Mouse (Mus musculus) c-Kit-positive CD71-positive TER-119-negative erythroid progenitor cells, embryonic 14.5 days (primary cell): ENCODE results near the gene Sdhb.

Experiments
- DNase-seq: peaks from one replicate; pipeline ENCODE4 v3.0.0-alpha.2; 2013; ENCODE audit warnings: low read depth

The Sdhb gene

GRCm38 (mm10) chr4:140948481-140948880 is 12.5 kb upstream of the Sdhb start:
- DNase-seq: no peak

GRCm38 (mm10) chr4:140949052-140949451 is 12.0 kb upstream of the Sdhb start:
- DNase-seq: no peak

DNA sequence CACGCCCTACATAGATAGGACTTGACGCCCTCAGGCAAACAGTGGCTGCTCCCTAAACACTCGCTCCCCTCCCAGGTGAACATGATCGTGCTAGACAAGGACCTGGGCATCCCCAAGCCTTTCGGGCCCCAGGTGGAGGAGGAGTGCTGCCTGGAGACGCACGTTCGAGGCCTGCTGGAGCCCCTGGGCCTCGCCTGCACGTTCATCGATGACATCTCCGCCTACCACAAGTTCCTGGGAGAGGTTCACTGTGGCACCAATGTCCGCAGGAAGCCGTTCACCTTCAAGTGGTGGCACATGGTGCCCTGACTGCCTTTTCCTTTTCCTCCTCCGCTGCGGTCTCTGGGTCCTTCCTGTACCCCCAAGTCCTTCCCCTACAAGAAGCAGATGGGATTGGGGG is 11.4 kb upstream of the Sdhb start:
- no peak for DNase-seq

DNA sequence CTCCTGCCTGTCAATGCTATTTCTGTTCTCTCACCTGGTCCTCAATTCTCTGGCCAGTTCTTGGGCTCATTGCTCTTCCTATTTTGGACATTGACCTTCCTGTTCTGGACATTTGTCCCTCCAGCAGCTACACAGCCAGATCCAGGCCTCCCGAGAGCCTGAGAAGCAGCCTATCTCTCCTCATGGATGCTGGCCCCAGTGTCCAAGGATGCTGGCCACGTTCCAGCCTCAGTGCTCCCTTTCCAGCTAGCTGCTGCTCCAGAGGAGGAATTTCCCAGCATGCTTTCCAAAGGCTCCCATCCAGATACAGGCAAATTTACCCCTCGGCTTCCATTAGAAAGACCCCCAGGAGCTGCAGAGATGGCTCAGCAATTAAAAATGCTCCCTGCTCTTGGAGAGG is 10.4 kb upstream of the Sdhb start:
- DNase-seq: no peak

- no peak for DNase-seq
These were observed 9.0 kb upstream of the Sdhb start for GRCm38 (mm10) chr4:140951861-140952641.

DNA sequence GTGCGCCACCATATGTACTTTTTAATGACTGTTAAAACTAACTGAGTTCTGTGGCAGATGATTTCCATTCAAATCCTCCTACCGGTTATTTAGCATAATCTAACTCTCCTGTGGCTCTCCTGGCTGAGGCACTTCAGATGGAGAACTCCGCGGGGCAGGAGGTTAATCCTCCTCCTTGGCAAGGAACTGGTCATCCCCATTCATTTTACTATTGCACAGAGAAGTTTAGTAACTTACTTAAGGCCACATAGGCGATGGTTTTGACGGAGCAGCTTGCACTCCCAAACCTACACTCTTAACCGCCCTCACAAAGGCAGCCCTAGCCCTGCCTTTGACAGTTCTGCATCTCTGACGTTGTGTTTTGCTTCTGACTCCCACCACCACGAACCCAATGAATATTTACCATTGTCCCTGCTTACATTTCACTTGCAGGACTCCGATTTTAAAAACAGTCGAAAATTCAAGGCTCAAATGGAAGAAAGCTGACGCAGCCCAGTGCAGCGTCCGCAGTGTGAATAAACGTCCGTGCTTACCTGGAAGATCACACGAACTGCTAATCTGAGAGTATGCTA is 3.8 kb upstream of the Sdhb start:
- no peak for DNase-seq

DNA sequence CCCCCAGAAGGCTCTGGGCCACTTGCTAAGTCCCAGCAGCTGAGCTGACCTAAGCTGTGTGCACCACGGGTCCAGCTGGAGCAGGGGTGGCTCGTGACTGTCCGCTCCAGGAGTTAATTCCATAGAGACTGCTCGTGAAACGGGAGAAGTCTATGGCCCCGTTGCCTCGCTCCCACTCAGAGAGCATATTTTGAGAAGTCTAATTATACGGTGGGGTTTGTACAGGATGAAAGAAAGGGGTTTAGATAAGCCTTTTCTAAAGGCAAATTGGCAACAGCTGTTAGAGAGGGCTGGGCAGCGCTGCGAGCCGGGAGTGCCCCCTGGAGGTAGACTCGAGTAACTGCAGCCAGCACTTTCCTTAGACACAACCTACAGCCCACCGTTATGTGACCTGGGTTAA is 3.3 kb upstream of the Sdhb start:
- peak; percentile 54 for DNase-seq

- DNase-seq: no peak
These were observed 2.7 kb upstream of the Sdhb start for GRCm38 (mm10) chr4:140958319-140958718.

DNA sequence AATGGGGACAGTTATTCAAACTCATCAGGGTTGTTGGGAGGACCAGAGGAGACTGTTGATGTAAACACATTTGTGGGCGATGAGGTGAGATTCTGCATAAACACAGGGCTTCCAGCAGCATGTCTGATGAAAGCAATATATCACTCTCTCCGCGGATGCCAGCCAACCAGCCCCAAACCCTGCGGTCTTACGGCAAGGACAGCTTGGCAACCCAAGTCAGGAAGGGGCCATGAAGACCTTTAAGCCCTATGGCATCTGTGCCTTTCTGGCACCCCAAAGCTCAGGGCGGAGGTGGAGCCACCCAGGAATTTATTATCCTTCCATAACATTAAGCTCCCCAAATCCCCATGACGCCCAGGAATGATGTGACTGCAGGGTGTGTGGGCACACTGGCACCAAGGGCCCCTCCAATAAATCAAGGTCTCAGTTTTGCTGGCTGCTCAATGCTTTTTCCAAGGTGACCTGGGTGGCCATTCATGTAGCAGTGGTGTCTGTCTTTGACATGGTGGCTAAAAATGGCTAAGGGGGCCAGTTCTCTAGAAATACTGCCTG is 1.8 kb upstream of the Sdhb start:
- no peak for DNase-seq

DNA sequence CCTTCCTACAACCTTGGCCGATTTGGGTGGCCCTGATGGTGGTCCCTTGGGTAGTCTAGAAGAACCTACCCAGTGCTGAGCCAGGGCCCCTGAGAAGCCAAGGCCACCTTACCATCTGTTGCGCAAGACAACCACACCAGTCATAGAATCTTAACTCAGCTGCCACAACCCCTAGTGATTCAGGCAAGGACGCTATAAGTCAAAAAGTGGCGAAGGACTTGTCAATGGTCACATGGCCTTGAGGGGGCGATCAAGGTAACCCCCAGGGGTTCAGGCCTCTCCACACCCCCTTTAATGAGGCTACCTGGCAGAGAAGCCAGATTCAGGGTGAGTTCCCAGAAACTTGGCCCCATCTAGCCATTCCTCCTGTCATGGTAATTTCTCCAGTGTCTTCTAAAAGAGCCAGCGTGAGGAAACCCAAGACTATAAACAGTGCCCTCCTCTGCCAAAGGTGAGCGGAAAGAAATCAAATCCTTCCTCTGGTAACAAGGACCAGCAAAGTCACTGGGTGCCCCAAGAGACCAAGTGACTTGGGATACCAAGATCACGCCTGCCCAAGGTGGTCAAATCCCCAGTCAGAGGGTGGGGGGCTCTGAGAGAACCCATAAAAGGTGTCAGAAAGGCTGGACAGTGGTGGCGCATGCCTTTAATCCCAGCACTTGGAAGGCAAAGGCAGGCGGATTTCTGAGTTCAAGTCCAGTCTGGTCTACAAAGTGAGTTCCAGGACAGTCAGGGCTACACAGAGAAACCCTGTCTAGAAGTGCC is 1.1 kb upstream of the Sdhb start:
- no peak for DNase-seq

DNA sequence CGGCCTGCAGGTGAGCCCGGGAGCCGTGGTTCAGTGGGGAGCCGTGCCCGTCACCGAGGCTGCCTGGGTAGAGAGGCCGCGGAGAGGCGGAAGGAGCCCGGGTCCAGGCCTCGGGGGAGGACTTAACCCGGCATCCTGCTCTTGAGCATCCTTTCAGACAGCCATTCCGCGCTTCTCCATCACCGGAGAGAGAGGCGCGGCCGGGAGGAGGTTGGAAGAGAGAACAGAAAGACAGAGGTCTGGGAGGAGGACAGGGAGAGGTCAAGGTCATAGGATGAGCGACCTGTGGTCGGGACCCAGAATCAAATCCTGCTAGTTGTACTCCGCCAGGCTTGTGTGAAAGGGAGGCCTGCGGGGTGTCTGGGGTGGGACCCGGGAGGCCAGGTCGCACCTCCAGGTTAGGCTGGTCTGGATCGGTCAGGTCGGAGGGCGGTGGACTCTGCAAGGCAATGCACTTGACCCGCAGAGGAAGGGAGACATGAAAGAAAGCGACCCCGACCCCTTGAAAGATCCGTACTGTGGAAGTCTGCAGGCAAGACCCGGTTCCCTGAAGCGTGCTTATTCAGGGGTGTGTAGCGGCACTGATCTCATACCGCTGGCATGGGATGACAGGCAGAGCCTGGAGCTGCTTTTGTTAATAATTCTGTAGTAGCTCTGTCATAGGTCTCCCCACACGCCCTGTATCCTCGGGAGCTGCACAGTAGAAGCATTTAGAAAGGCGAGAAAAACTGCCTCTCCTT is 634 bp downstream of the Sdhb start:
- DNase-seq: no peak

DNA sequence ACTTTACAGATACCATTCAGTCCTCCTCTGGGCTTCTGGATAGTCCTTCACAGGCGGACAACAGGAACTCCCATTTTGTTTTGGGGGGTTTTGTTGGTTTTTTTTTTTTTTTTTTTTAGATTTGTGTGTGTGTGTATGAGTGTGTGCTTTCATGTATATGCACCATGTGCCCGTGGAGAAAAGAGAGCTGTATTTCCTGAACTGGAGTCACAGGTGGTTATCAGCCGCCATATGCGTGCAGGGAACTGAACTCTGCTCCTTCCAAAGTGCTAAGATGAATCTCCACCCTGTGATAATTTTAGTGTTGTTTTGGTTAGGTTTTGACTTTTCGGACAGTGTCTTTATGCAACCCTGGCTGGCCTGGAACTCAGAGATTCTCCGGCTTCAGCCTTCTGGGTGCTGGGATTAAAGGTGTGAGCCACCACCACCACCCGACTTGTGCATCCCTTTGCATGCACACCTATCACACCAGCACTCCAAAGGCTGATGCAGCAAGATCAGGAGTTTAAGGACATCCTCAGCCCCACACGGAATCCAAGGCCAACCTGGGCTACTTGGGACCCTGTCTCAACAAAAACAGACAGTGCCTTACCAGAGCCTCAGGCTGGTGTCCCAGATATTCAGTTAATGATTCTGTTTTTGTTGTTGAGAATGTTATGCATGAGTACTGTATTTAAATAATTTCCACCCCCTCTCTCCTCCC is 1.4 kb downstream of the Sdhb start:
- no peak for DNase-seq

- DNase-seq: peak; percentile 57
These were observed 1.9 kb downstream of the Sdhb start for GRCm38 (mm10) chr4:140962950-140963349.

GRCm38 (mm10) chr4:140963941-140964597 is 3.1 kb downstream of the Sdhb start:
- DNase-seq: no peak

DNA sequence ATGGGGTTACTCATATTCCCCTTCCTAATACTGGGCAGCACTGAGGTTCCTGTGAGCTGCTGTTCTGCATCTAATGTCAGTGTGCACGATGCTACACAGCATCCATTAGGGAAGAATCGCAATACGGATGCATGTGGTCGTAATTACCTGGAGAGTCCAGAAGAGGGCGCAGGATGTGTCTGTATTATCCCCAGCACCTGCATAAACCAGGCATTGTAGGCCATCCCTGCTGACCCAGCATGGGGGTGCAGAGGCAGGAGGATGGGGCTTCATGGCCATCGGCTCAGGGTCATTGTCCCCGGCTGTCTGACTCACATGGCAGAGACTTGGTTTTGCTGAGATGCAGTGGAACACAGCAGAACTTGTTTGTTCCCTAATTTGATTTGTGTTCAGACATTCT is 3.6 kb downstream of the Sdhb start:
- DNase-seq: peak; percentile 60

GRCm38 (mm10) chr4:140967386-140968159 is 6.6 kb downstream of the Sdhb start:
- no peak for DNase-seq

DNA sequence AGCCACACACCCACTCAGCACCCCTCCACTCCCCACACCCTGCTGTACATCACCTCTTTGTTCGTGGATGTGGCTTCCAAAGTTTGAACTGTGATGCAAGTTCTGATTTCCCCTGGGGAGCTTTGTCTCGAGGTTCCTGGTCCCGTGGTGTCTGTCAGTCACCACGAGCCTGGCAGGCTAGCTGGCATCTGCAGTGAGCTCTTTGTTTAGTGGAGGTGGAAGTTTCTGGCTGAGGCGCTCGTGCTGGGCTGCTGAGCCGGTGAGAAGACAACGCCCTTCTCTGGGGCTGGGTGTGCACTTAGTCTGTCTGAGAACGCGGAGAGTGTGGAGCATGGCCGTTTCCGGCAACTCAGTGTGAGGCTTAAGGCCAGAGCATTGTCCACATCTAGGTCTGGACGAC is 10.7 kb downstream of the Sdhb start:
- DNase-seq: no peak

- DNase-seq: no peak
These were observed 13.4 kb downstream of the Sdhb start for GRCm38 (mm10) chr4:140974408-140974807.

GRCm38 (mm10) chr4:140975356-140975755 is 14.4 kb downstream of the Sdhb start:
- no peak for DNase-seq

- no peak for DNase-seq
These were observed 16.3 kb downstream of the Sdhb start for GRCm38 (mm10) chr4:140977278-140977677.
